Mouse (Mus musculus) adrenal gland, postnatal 4 days (tissue): ENCODE data around the gene A030014E15Rik. TPM values are rescaled to one million over a fixed set of nuclear protein-coding genes. Genes with fewer than 3 reads are reported as not detected.
"Not testable (repeated sequence)": the region's sequence is repeated elsewhere in the genome, so short reads cannot be mapped to it uniquely, and the experiment has no call there.

Source experiments
- DNase-seq, 2 experiments: peaks; one replicate each; pipeline ENCODE4 v3.0.0; 2021 to 2022; ENCODE audit warnings: low spot score in 2 of 2, mixed read lengths in 2 of 2
- long read RNA-seq, 2 experiments: library from polyadenylated mRNA; stranded (forward); transcript quantifications; one replicate each; pipeline ENCODE4 v2.0.0; 2021
- total RNA-seq, 2 experiments: library from RNA; stranded (reverse); gene quantifications; 2 replicates each; pipeline ENCODE4 v1.2.3; 2021

A030014E15Rik gene
- total RNA-seq: not detected
- long read RNA-seq, experiment 1: 0 reads
- long read RNA-seq, experiment 2: 0 reads

- DNase-seq: no peak
Measured at GRCm38 (mm10) chr1:82924650-82925049, at the start of gene A030014E15Rik. Gene A030014E15Rik (plus strand): TSS chr1:82924917.

GRCm38 (mm10) chr1:82879172-82879571, 45.5 kb upstream of the A030014E15Rik start:
- DNase-seq: no peak

GRCm38 (mm10) chr1:82880196-82880595, 44.5 kb upstream of the A030014E15Rik start:
- DNase-seq: no peak

- DNase-seq: no peak
Measured at GRCm38 (mm10) chr1:82893269-82893668, 31.4 kb upstream of the A030014E15Rik start.

GRCm38 (mm10) chr1:82900567-82900966, 24.1 kb upstream of the A030014E15Rik start:
- DNase-seq: no peak

GRCm38 (mm10) chr1:82901201-82901600, 23.5 kb upstream of the A030014E15Rik start:
- DNase-seq: no peak

- no peak for DNase-seq
Measured at GRCm38 (mm10) chr1:82905886-82906285, 18.8 kb upstream of the A030014E15Rik start.

GRCm38 (mm10) chr1:82913025-82913424, 11.7 kb upstream of the A030014E15Rik start, which contains the start of gene A030005L19Rik:
Gene A030005L19Rik (plus strand): TSS chr1:82913325.
- no peak for DNase-seq

GRCm38 (mm10) chr1:82913434-82913833, 11.3 kb upstream of the A030014E15Rik start:
- not testable (repeated sequence) for DNase-seq

GRCm38 (mm10) chr1:82930558-82930957, 5.8 kb downstream of the A030014E15Rik start:
- not testable (repeated sequence) for DNase-seq

- DNase-seq: not testable (repeated sequence)
Measured at GRCm38 (mm10) chr1:82931326-82931725, 6.6 kb downstream of the A030014E15Rik start, which contains the start of gene Gm6217. Gene Gm6217 (minus strand): TSS chr1:82931399.

- DNase-seq: no peak
Measured at GRCm38 (mm10) chr1:82938666-82939065, 13.9 kb downstream of the A030014E15Rik start.

GRCm38 (mm10) chr1:82942505-82942904, 17.8 kb downstream of the A030014E15Rik start:
- DNase-seq: not testable (repeated sequence)

GRCm38 (mm10) chr1:82943295-82943694, 18.6 kb downstream of the A030014E15Rik start, which contains the start of gene A030003K21Rik:
Gene A030003K21Rik (minus strand): TSS chr1:82943388.
- not testable (repeated sequence) for DNase-seq

GRCm38 (mm10) chr1:82946029-82946428, 21.3 kb downstream of the A030014E15Rik start:
- DNase-seq: not testable (repeated sequence)

- no peak for DNase-seq
Measured at GRCm38 (mm10) chr1:82948601-82949000, 23.9 kb downstream of the A030014E15Rik start.

GRCm38 (mm10) chr1:82955913-82956312, 31.2 kb downstream of the A030014E15Rik start, which contains the start of gene Gm7544:
Gene Gm7544 (minus strand): TSS chr1:82956013.
- DNase-seq: not testable (repeated sequence)

- DNase-seq: no peak
Measured at GRCm38 (mm10) chr1:82959870-82960385, 35.2 kb downstream of the A030014E15Rik start, which contains the start of gene Gm47955. Gene Gm47955 (plus strand): TSS chr1:82960286.

GRCm38 (mm10) chr1:82966413-82966812, 41.7 kb downstream of the A030014E15Rik start:
- DNase-seq: no peak

- no peak for DNase-seq
Measured at GRCm38 (mm10) chr1:82972046-82972445, 47.3 kb downstream of the A030014E15Rik start.

- no peak for DNase-seq
Measured at GRCm38 (mm10) chr1:82973244-82973643, 48.5 kb downstream of the A030014E15Rik start.

GRCm38 (mm10) chr1:82973901-82974300, 49.2 kb downstream of the A030014E15Rik start:
- DNase-seq: no peak

- no peak for DNase-seq
Measured at GRCm38 (mm10) chr1:82974342-82974741, 49.6 kb downstream of the A030014E15Rik start.
